Mouse (Mus musculus) layer of hippocampus, postnatal 25 days (tissue): ENCODE results near the gene Tmem19. TPM values are rescaled to one million over a fixed set of nuclear protein-coding genes. Genes with fewer than 3 reads are reported as not detected.

Experiments
- DNase-seq, 2 experiments: peaks; one replicate each; pipeline ENCODE4 v3.0.0; 2022; ENCODE audit warnings: mixed read lengths in 2 of 2, low spot score in 1 of 2; ENCODE audit errors: extremely low spot score in 1 of 2
- total RNA-seq, 2 experiments: library from RNA; stranded (reverse); gene quantifications; 2 replicates each; pipeline ENCODE4 v1.2.3; 2021

The Tmem19 gene
- total RNA-seq, 2 experiments from 2014 or later: 43.4 to 46.8 TPM

GRCm38 (mm10) chr10:115312732-115313131, 49.6 kb downstream of the Tmem19 start:
- no peak for DNase-seq

- DNase-seq: no peak
Observed at GRCm38 (mm10) chr10:115312194-115312593, 50.1 kb downstream of the Tmem19 start.

GRCm38 (mm10) chr10:115311263-115311965, 50.9 kb downstream of the Tmem19 start:
- no peak for DNase-seq

DNA sequence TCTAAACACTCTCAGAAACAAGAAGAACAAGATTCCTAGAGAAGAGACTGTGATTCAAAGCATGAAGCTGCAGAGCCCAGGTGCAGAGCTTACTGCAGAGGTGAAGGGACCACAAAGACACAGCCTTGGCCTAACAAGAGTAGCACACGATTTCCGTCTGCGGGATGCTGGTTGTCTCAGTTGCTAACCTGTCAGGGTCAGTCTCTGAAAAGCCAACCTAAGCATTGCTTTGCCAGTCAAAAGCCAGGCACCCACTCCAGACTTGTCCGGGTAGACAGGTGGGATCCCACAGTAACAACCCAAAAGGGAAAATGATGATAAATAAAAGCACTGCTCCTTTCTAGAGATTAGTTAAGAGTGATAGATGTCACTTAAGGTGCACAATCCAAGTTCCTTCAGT, 53.1 kb downstream of the Tmem19 start:
- DNase-seq: no peak

DNA sequence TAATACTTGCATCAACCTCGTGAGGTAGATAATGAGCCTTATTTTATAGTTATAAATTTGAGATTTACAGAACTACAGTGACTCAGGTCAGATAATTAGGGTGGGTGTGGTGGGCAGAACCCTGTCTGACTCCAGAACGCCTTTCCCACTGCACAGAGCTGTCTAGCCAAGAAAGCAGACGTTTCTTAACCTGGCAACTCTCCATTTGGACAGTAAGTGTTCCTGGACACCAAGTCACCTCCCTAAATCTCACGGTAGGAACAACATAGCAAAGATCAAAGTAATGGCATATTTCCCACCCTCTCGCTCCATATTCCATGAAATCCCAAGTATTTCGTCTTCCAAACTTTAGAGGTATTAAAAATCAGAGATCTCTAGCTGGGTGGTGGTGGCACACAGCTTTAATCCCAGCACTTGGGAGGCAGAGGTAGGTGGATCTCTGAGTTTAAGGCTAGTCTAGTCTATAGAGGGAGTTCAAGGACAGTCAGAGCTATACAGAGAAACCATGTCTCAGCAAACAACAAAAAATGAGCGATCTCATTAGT, 54.9 kb downstream of the Tmem19 start:
- DNase-seq: no peak

DNA sequence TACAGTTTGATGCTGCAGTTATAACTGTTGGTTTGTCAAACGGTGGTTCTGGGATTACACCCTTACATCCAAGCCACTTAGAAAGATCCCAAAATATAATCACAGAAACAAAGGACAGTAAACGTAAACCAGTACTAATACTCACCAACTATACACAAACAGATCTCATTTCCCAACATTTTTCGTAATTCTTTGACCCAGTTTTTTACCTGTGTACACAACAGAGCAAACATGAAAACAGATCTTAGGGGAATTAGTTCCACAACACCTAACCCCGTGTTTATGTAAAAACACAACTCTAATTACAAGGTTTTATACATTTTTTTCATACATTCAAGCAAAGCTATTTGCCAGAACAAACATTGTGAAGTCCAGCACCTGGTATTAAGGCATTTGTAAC, 63.6 kb downstream of the Tmem19 start:
- no peak for DNase-seq

DNA sequence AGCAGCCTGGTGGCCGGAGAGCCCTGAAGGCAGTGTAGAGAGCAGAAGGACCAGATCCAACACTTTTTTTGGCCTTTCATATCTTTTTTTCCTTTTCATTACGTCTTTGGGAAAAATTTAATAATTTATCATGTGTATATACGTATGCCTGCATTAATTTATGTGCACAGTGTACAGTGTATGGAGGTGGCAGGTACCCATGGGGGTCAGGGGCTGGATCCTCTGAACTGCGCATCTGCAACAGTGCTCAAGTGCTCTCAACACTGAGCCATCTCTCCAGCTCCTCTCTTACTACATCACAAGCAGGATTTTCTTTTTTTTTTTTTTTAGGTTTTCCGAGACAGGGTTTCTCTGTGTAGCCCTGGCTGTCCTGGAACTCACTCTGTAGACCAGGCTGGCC, 64.7 kb downstream of the Tmem19 start:
- DNase-seq: no peak

DNA sequence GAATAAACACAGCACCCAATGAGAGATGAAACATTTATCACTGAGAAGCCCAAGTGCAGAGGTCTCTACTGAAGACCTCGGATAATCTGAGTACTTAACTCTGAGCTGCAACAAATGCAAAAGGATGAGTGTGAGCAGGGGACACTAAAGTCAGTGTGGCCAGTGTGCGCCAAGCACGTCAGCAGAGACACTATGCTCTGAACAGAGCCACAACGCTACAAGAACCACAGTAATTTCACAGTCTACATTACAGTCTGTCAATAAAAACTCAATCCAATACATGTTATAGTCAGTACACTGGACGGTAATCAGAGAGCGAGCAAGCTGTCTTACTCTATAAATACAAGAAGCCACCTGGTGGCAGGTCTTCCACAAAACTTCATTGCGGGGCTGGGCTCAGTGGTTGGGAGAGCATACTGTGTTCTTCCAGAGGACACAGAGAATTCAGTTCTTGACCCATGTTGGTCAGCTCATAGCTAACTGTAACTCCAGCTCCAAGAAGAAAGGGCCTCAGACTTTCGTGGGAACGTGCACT, 65.8 kb downstream of the Tmem19 start:
- DNase-seq: no peak

DNA sequence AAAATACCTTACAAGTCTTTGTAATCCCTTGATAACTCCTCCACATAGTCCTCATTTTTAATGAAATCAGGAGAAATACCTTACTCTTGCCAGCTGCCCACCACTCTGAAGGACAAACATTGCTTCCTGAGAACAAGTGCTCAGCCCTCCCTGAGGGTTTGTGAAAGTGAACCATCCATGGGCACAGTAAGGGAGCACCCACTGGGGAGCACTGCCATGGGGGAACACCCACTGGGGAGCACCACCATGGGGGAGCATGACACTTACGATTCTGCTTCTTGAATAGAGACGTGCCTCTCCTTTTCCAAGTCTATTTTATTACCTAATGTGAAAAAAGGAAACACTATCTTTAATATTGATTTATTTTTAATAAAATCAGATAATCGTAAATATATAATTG, 67.1 kb downstream of the Tmem19 start:
- no peak for DNase-seq

GRCm38 (mm10) chr10:115294715-115295114, 67.6 kb downstream of the Tmem19 start:
- no peak for DNase-seq

DNA sequence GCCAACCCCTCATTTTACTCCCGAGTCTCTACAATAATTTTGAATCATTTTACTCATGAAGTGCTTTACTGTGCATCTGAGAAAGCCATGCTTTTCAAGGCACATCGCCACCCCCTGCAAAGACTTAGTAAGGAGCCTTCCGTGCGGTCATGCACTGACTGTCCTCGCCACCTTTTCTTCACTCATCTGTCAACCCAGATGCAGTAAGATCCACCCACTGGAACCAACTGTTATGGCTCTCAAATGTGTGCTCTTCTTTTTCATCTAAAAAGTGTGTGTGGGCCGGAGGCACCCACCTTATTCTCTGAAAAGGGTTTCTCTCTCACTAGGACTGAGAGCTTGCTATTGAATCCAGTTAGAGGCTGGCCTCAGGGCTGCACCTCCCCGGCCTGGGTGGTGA, 68.4 kb downstream of the Tmem19 start:
- DNase-seq: no peak

GRCm38 (mm10) chr10:115290671-115291070, 71.6 kb downstream of the Tmem19 start:
- no peak for DNase-seq

Other genes with a start within 250 kb of the Tmem19 start
- 1 to 10 TPM in 1 of 2 experiments, under 1 TPM in 1; 0.63 to 1.1 TPM for gene Tph2, start 177.5 kb downstream of the Tmem19 start, total RNA-seq
- 10 to 100 TPM; 58.1 to 65.3 TPM for gene Tbc1d15, start 111.0 kb downstream of the Tmem19 start, total RNA-seq
- 10 to 100 TPM; 53.9 to 54.2 TPM for gene Rab21, start 46.9 kb downstream of the Tmem19 start, total RNA-seq
- gene Thap2, start 21.9 kb upstream of the Tmem19 start, total RNA-seq: 10 to 100 TPM; 13.0 to 14.8 TPM
- gene Zfc3h1, start 22.5 kb upstream of the Tmem19 start, total RNA-seq: 10 to 100 TPM; 42.7 to 56.7 TPM
- under 1 TPM; 0.54 to 0.75 TPM for gene A930009A15Rik, start 207.5 kb upstream of the Tmem19 start, total RNA-seq
- gene Lgr5, start 225.3 kb upstream of the Tmem19 start, total RNA-seq: 1 to 10 TPM; 1.8 to 2.9 TPM